Comparison of ENCODE assay signal across 21 mouse cellular contexts in genomic region chr8:42698403-42698802, GRCm38 (mm10).
"Had no signal": no experiment of that assay in that cellular context is flagged by ENCODE, and none has a peak within 500 bp of the region (broad histone marks: within the 10 kb centered on the region; RNA-seq: fewer than 3 reads in every experiment).

No protein-coding gene starts in this region.

- H3K4me2 ChIP-seq: limb, embryonic 13.5 days; liver, embryonic 12.5 days; liver, embryonic 15.5 days; midbrain, embryonic 11.5 days; stomach, embryonic 15.5 days had no signal

- H3K4me1 ChIP-seq: limb, embryonic 10.5 days; limb, embryonic 13.5 days; liver, embryonic 12.5 days; liver, embryonic 15.5 days; stomach, embryonic 15.5 days had no signal

- ATAC-seq: liver, embryonic 12.5 days had no signal

- H3K4me3 ChIP-seq: layer of hippocampus, adult 2 months; limb, embryonic 10.5 days; limb, embryonic 13.5 days; liver, embryonic 12.5 days; liver, embryonic 15.5 days; stomach, embryonic 15.5 days had no signal

- H3K27me3 ChIP-seq: limb, embryonic 13.5 days; liver, embryonic 12.5 days; liver, embryonic 15.5 days; stomach, embryonic 15.5 days had no signal

- H3K36me3 ChIP-seq: limb, embryonic 10.5 days; limb, embryonic 13.5 days; liver, embryonic 12.5 days; liver, embryonic 15.5 days; stomach, embryonic 15.5 days had no signal

- H3K27ac ChIP-seq: kidney, postnatal 0 days; layer of hippocampus, adult 2 months; limb, embryonic 10.5 days; limb, embryonic 13.5 days; liver, embryonic 12.5 days; liver, embryonic 15.5 days; stomach, embryonic 15.5 days had no signal

- H3K9me3 ChIP-seq: limb, embryonic 10.5 days; limb, embryonic 13.5 days; liver, embryonic 12.5 days; liver, embryonic 15.5 days; stomach, embryonic 15.5 days had no signal

- DNase-seq: kidney, adult 18-20 months; kidney, adult 9 months; kidney, postnatal 25 days; layer of hippocampus, adult 9-11 months; liver; lung, adult 18-20 months; lung, postnatal 14 days; lung, postnatal 4 days; midbrain, embryonic 14.5 days; retina, postnatal 1 day; right cerebral cortex, postnatal 25 days; spleen, adult 18-20 months; thymus, postnatal 25 days had no signal

- H3K9ac ChIP-seq: limb, embryonic 13.5 days; liver, embryonic 12.5 days; liver, embryonic 15.5 days; stomach, embryonic 15.5 days had no signal
